Mouse (Mus musculus) G1E (cell line): ENCODE measurements around the gene Tmem270.

Source experiments
- CTCF ChIP-seq: IDR thresholded peaks from 2 replicates; pipeline ENCODE4 v1.5.1; 2012; ENCODE audit warnings: low read depth, low read length, inconsistent platforms, mixed read lengths
- GATA1 ChIP-seq: IDR thresholded peaks from 2 replicates; pipeline ENCODE4 v1.6.1; 2012; ENCODE audit warnings: borderline replicate concordance, low read length, inconsistent platforms, mixed read lengths
- GATA2 ChIP-seq: IDR thresholded peaks from 2 replicates; pipeline ENCODE4 v1.6.1; 2012; ENCODE audit warnings: low read depth, low read length, inconsistent platforms, borderline replicate concordance
- POLR2AphosphoS5 ChIP-seq: IDR thresholded peaks from 2 replicates; pipeline ENCODE4 v1.6.1; 2012; ENCODE audit warnings: low read depth, low read length, inconsistent platforms; ENCODE audit not compliant: insufficient replicate concordance
- TAL1 ChIP-seq: conservative IDR thresholded peaks from 2 replicates; pipeline ENCODE4 v1.6.1; 2012; ENCODE audit warnings: low read depth, low read length, inconsistent platforms, mixed read lengths

GRCm38 (mm10) chr5:134901012-134901643 lies 5.4 kb downstream of the Tmem270 start:
- TF ChIP-seq CTCF (no peak), TAL1 (no peak), POLR2AphosphoS5 (no peak), GATA1 (no peak), GATA2 (no peak)
